Mouse (Mus musculus) retina, adult 2 months (tissue): ENCODE results near the gene Med13l.

ENCODE experiments used
- DNase-seq: peaks from one replicate; pipeline ENCODE4 v3.0.0-alpha.2; 2012; ENCODE audit warnings: low read depth, low spot score

Gene Med13l

GRCm38 (mm10) chr5:118732221-118732620 is 171.7 kb downstream of the Med13l start:
- DNase-seq = peak; percentile 92

- DNase-seq = no peak
Observed at GRCm38 (mm10) chr5:118732651-118733050, 172.2 kb downstream of the Med13l start.

GRCm38 (mm10) chr5:118733566-118733965 is 173.1 kb downstream of the Med13l start:
- no peak for DNase-seq

- no peak for DNase-seq
Observed at GRCm38 (mm10) chr5:118734455-118734854, 174.0 kb downstream of the Med13l start.

- no peak for DNase-seq
Observed at GRCm38 (mm10) chr5:118735738-118736137, 175.3 kb downstream of the Med13l start.

- peak; percentile 44 for DNase-seq
Observed at GRCm38 (mm10) chr5:118737548-118737947, 177.1 kb downstream of the Med13l start.

GRCm38 (mm10) chr5:118743067-118743466 is 182.6 kb downstream of the Med13l start:
- DNase-seq = no peak

- no peak for DNase-seq
Observed at GRCm38 (mm10) chr5:118747026-118747425, 186.5 kb downstream of the Med13l start.

- DNase-seq = no peak
Observed at GRCm38 (mm10) chr5:118751446-118752179, 191.1 kb downstream of the Med13l start.

GRCm38 (mm10) chr5:118752868-118753267 is 192.4 kb downstream of the Med13l start:
- DNase-seq = no peak

GRCm38 (mm10) chr5:118753471-118754044 is 193.1 kb downstream of the Med13l start:
- DNase-seq = no peak

- DNase-seq = no peak
Observed at GRCm38 (mm10) chr5:118754191-118754759, 193.8 kb downstream of the Med13l start.

GRCm38 (mm10) chr5:118756078-118756477 is 195.6 kb downstream of the Med13l start:
- DNase-seq = no peak

GRCm38 (mm10) chr5:118757396-118758301 is 197.2 kb downstream of the Med13l start:
- no peak for DNase-seq

GRCm38 (mm10) chr5:118760986-118761385 is 200.5 kb downstream of the Med13l start:
- no peak for DNase-seq

- DNase-seq = no peak
Observed at GRCm38 (mm10) chr5:118762499-118763185, 202.2 kb downstream of the Med13l start.

GRCm38 (mm10) chr5:118763353-118763752 is 202.9 kb downstream of the Med13l start:
- DNase-seq = no peak

- no peak for DNase-seq
Observed at GRCm38 (mm10) chr5:118769143-118769542, 208.7 kb downstream of the Med13l start.

GRCm38 (mm10) chr5:118773866-118774265 is 213.4 kb downstream of the Med13l start:
- no peak for DNase-seq

- DNase-seq = no peak
Observed at GRCm38 (mm10) chr5:118776396-118776795, 215.9 kb downstream of the Med13l start.

- no peak for DNase-seq
Observed at GRCm38 (mm10) chr5:118781598-118781997, 221.1 kb downstream of the Med13l start.
